ENCODE assay signal across 7 mouse cellular contexts in the genomic region with DNA sequence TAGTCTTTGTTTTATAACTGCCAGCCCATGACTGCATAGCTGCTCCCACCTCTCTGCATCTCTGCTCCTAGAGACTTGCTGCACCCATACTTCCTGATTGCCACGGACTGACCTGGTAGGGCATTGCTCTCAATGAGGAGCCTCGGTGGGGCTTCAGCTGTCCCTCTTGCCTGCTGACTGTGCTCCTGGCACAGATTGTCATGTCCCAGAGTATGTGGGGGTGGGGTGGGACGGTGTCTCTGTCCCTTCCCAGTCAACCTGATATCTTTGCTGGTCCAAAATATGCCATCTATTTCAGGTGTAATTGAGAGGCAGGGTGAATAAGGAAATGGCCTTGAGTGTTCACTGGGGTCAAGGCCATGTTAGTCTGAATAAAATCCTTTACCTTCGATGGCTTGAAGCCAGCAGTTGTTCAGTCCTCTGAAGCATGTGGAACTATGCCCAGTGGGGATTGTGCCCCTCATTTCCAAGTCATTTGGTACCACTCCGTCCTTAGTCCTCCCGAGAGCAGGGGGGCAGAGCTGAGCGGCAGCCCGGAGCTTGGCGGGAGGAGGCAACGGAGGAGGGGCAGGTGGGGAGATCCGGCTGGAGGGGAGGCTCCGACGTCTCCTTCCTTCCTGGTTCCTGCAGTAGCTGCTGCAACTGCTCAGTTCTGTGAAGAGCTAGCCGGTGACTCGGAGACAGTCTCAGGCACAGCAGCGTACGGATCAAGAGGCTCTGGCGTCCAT. TPM values are rescaled to one million over a fixed set of nuclear protein-coding genes. Genes with fewer than 3 reads are reported as not detected.
DNase-seq lines count a peak whose midpoint lies in the region; ATAC-seq lines count a peak whose summit lies in the region.

Osbpl7 (plus strand) TSS at position 413 of the 728 bp plus-strand sequence.

- H3K4me2 ChIP-seq in intestine, embryonic 16.5 days (ENCODE audit: low read depth, low read length): peak within 1 kb of the TSS; percentile 78
- peak within 1 kb of the TSS; percentile 94 for H3K4me2 ChIP-seq in midbrain, embryonic 11.5 days

- intact Hi-C loops in left cerebral cortex, postnatal 4 days (cut with DNase I): no loop called here

- 5% methylated on average over 18 of the region's 18 CpGs for WGBS in intestine, embryonic 16.5 days
- WGBS in midbrain, embryonic 11.5 days: 8% methylated on average over 18 of the region's 18 CpGs

- ATAC-seq in intestine, embryonic 16.5 days: peak; percentile 76
- peak; percentile 84 for ATAC-seq in midbrain, embryonic 11.5 days (ENCODE audit: low FRiP score)

- DNase-seq in adrenal gland, adult 8-10 months: peak; percentile 75
- DNase-seq in embryo, embryonic 11 days: peak; percentile 84
- DNase-seq in gastrocnemius, postnatal 4 days (ENCODE audit: low spot score in 2 of 2): peak; percentile 59 to 77
- peak; percentile 85 for DNase-seq in left cerebral cortex, postnatal 4 days
- peak; percentile 94 for DNase-seq in midbrain, embryonic 11.5 days (ENCODE audit: low spot score, missing footprints)
- peak; percentile 62 for DNase-seq in skeletal muscle tissue, adult 2 months (ENCODE audit: low read depth, low spot score)

- H3K27ac ChIP-seq in intestine, embryonic 16.5 days (ENCODE audit: low read length): peak within 1 kb of the TSS; percentile 84
- no peak within 1 kb of the TSS for H3K27ac ChIP-seq in midbrain, embryonic 11.5 days (ENCODE audit: low read depth, low read length)

- H3K36me3 ChIP-seq in intestine, embryonic 16.5 days (ENCODE audit: control insufficient read depth, insufficient read depth, low read length): peaks cover 18% of the 10 kb centered on the region
- H3K36me3 ChIP-seq in midbrain, embryonic 11.5 days (ENCODE audit: control insufficient read depth, insufficient read depth, low read length): peaks cover 11% of the 10 kb centered on the region; the same call in 1 of the 2 replicates

- no peaks in the 10 kb centered on the region for H3K9me3 ChIP-seq in intestine, embryonic 16.5 days (ENCODE audit: control insufficient read depth, low read length)
- H3K9me3 ChIP-seq in midbrain, embryonic 11.5 days (ENCODE audit: control insufficient read depth, low read length): no peaks in the 10 kb centered on the region

- H3K4me1 ChIP-seq in intestine, embryonic 16.5 days (ENCODE audit: control insufficient read depth, insufficient read depth, low read length): peaks cover 20% of the 10 kb centered on the region
- H3K4me1 ChIP-seq in midbrain, embryonic 11.5 days (ENCODE audit: control insufficient read depth, insufficient read depth, low read length): peaks cover 13% of the 10 kb centered on the region

- peak within 1 kb of the TSS; percentile 80 for H3K4me3 ChIP-seq in intestine, embryonic 16.5 days (ENCODE audit: low read length)
- H3K4me3 ChIP-seq in midbrain, embryonic 11.5 days (ENCODE audit: low read depth, low read length): peak within 1 kb of the TSS; percentile 65

- H3K27me3 ChIP-seq in intestine, embryonic 16.5 days (replicated peaks; ENCODE audit: control insufficient read depth, insufficient read depth, low read length): no peaks in the 10 kb centered on the region
- no peaks in the 10 kb centered on the region for H3K27me3 ChIP-seq in midbrain, embryonic 11.5 days (ENCODE audit: control insufficient read depth, insufficient read depth, low read length)

- H3K9ac ChIP-seq in intestine, embryonic 16.5 days (ENCODE audit: low read depth, low read length): peak within 1 kb of the TSS; percentile 86
- peak within 1 kb of the TSS; percentile 82 for H3K9ac ChIP-seq in midbrain, embryonic 11.5 days (ENCODE audit: low read length)

RNA-seq across cellular contexts. Expression of gene Osbpl7, which starts in this region (rescaled TPM):
- 10 to 100 TPM; 14.3 to 23.7 (median 18.1) TPM for total RNA-seq in adrenal gland, adult 8-10 months (2022)
- total RNA-seq in gastrocnemius, postnatal 4 days (2021): 1 to 10 TPM; 5.7 to 6.8 TPM
- polyA plus RNA-seq in intestine, embryonic 16.5 days (2015; fragmentation: Nextera tagmentation; extraction: Ambion mirVana): 12.4 and 12.6 TPM in 2 replicates
- 10 to 100 TPM; 15.3 to 18.4 TPM for total RNA-seq in left cerebral cortex, postnatal 4 days (2021)
- 4.2 and 4.8 TPM in 2 replicates for polyA plus RNA-seq in midbrain, embryonic 11.5 days (2014; fragmentation: Nextera tagmentation; extraction: Ambion mirVana)
